Mouse (Mus musculus) ovary, postnatal 36 days (tissue): ENCODE data around the gene Fam241a.

Experiments used
- DNase-seq: peaks from one replicate; pipeline ENCODE4 v3.0.0; 2022; ENCODE audit warnings: low spot score, mixed read lengths

The Fam241a gene

DNA sequence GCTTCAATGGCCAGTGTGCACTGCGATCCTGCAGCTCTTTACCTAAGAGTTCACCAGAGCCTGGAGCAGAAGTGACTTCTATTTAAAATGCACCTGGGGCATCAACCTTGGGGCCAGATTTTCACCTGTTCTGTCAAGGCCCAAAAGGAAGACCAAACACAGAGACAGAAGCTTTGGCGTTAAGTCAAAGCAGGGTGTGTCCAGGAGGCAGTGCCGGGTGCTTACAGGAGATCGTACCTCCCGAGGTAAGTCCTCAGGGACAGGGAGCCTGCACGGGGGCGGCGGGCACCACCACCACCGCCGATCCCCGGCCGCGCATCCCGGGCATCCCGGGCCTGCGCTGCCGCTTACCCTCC, 59.3 kb downstream of the Fam241a start:
- no peak for DNase-seq

DNA sequence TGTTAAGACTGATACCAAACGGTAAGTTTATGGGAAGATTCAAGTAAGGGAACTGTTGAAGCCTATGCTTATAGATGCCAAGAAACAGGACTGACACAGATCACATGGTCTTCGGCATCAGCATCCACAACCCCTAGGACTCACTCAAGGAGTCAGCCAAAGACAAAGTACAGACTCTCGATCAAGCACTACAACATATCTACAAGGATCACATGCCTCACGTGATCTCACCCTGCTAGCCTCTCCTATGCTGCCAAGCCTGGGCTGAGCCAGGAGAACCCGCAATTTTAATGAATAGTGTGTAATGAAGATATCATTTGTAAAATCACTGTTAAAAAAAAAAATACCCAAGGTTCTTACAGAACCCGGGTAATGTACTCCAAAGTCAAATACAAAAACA, 60.5 kb downstream of the Fam241a start:
- DNase-seq, result no peak

DNA sequence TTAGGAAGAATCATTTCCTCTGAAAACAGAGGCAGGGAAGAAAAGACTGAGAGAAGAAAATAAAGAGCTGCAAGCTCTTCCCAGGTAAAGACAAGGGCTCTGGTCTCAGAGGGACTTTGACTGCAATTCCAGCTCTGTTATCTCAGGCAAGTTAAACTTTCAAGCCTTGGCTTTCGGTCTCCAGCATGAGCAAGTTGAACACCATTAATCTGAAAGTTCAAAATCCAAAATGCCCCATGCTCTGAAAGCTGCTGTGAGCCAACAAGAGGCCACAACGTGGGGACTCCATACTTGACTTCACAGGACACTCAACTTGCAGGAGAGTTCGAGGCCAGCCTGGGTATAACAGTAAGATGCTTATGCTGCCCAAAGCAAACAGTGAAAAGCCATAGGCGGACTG, 62.1 kb downstream of the Fam241a start:
- no peak for DNase-seq

DNA sequence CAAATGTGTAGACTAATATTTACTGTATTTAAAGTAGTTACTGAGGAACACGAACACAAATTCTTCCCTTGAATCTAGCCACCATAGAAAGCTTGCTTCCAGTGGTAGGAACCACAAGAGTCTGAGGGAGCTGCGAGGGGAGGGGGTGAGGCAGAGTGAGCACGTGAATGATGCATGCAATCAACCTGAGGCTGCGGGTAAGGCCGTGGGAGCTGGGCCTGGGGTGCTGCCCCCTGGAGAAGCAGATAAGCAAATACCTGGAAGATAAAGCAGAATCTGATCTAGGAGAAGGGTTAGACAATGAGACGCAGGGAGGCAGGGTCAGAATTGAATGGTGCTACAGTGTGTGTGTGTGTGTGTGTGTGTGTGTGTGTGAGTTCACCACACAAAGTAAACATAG, 65.0 kb downstream of the Fam241a start:
- no peak for DNase-seq

- DNase-seq, result no peak
These were observed 65.9 kb downstream of the Fam241a start for GRCm38 (mm10) chr3:127830183-127830582.

DNA sequence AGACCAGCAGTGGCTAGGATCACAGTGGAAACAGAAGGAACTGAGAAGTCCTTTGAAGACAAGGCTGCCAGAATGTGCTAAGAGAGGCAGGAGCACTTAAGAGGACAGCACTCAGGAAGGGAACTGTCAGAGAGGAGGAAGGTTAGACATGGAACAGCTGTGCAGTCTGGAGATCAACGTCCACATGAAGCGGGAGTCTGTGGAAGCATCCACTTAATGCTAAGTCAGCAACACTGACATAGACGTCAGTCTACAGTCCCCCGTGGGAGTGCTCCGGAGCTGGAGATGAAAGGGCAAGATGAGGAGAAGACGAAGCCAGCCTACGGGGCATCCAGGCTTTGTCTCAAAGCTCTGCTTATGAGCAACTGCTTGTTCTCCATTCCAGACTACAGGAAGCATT, 69.0 kb downstream of the Fam241a start:
- DNase-seq, result no peak

GRCm38 (mm10) chr3:127826503-127826902, 69.6 kb downstream of the Fam241a start:
- no peak for DNase-seq

GRCm38 (mm10) chr3:127823886-127824863, 71.9 kb downstream of the Fam241a start:
- DNase-seq, result no peak

DNA sequence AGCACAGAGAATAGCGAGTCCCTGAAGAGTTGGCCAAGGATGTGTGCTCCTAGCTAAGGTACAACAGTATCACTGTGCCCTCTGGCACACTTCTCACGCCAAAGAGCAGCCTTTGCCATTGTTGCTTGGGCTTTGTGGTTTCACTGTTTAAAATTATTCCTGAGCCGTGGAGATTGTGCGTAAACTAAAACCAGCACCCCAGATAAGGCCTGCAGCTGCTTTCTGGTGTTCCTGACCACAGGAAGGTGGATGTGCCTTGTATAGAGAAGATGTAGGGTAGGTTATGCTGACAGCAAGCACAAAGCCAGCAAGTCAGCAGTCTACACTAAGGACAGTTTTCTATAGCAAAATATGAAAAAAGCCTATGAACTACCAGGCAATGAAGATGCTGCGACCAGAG, 74.9 kb downstream of the Fam241a start:
- DNase-seq, result no peak

DNA sequence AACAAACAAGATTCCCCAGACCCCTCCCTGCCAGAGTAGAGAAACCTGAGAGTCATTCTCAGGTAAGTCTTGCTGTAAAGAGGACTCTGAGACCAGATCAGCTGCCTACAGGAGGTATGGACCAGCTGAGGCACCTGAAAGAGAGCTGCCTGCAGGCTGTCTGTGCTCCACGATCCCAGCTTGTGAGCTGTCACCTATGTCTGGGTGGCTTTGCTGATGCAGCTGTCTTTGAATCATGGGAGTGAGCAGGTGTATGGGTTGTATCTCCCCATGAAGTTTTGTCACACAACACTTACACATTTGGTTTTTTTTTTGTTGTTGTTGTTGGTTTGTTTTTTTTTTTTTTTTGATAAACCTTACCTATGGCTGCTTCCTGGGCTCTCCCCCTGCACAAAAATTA, 75.7 kb downstream of the Fam241a start:
- no peak for DNase-seq
